Mouse (Mus musculus) liver, postnatal 0 days (tissue): ENCODE results near the gene Atp8b5. TPM values are rescaled to one million over a fixed set of nuclear protein-coding genes. Genes with fewer than 3 reads are reported as not detected.

Source experiments
- ATAC-seq: fragments of 200-750 bp; cut with Nextera tagmentation; 2 replicates; pipeline ENCODE4 v1.8.0; 2017; ENCODE audit warnings: mild to moderate bottlenecking, moderate library complexity
- DNase-seq: peaks from one replicate; pipeline ENCODE4 v3.0.0-alpha.2; 2016
- H3K27ac ChIP-seq: fragments of 300-500 bp; sonication (generic); 2 replicates; pipeline ENCODE4 v1.5.1; 2014; ENCODE audit warnings: antibody characterized with exemption, moderate library complexity, mild to moderate bottlenecking, low read depth
- H3K27me3 ChIP-seq: fragments of 300-500 bp; sonication (generic); 2 replicates; pipeline ENCODE4 v1.6.1; 2014; ENCODE audit warnings: low read length, control low read depth, mixed read lengths; ENCODE audit not compliant: insufficient read depth
- H3K36me3 ChIP-seq: fragments of 300-500 bp; sonication (generic); replicated peaks from 2 replicates; pipeline ENCODE4 v1.6.1; 2014; ENCODE audit warnings: mild to moderate bottlenecking, control low read depth, low read length, moderate library complexity, mixed read lengths; ENCODE audit not compliant: insufficient read depth
- H3K4me1 ChIP-seq: fragments of 300-500 bp; sonication (generic); 2 replicates; pipeline ENCODE4 v1.6.1; 2014; ENCODE audit warnings: antibody characterized with exemption, mild to moderate bottlenecking, control low read depth; ENCODE audit not compliant: insufficient read depth
- H3K4me2 ChIP-seq: fragments of 300-500 bp; sonication (generic); 2 replicates; pipeline ENCODE4 v1.6.1; 2014; ENCODE audit warnings: low read depth, mild to moderate bottlenecking, low read length, moderate library complexity, mixed read lengths
- H3K4me3 ChIP-seq: fragments of 300-500 bp; sonication (generic); 2 replicates; pipeline ENCODE4 v1.5.1; 2014; ENCODE audit warnings: low read depth, low read length
- H3K9ac ChIP-seq: fragments of 300-500 bp; sonication (generic); replicated peaks from 2 replicates; pipeline ENCODE4 v1.6.1; 2014; ENCODE audit warnings: mild to moderate bottlenecking, moderate library complexity
- H3K9me3 ChIP-seq: fragments of 300-500 bp; sonication (generic); 2 replicates; pipeline ENCODE4 v1.6.1; 2016; ENCODE audit warnings: mild to moderate bottlenecking, control low read depth, low read length, mixed read lengths
- CTCF ChIP-seq: sonication (generic); IDR thresholded peaks from 2 replicates; pipeline ENCODE4 v1.5.1; 2016; ENCODE audit warnings: antibody characterized with exemption, low read depth
- EP300 ChIP-seq: IDR thresholded peaks from 2 replicates; pipeline ENCODE4 v1.6.1; 2016; ENCODE audit warnings: antibody characterized with exemption, low read depth, mild to moderate bottlenecking
- WGBS: fragments of 180-500 bp; shearing (Covaris S2); extraction: QIAGEN DNeasy Blood & Tissue Kit; methylation state at CpG from one replicate; pipeline ENCODE4 v1.1.7; 2014; ENCODE audit not compliant: insufficient replicate concordance; 5-methylcytosine and 5-hydroxymethylcytosine counted together
- polyA plus RNA-seq: library from polyadenylated mRNA; unstranded; fragments of >200 nt; fragmentation: Nextera tagmentation; extraction: Ambion mirVana; gene quantifications from 2 replicates; pipeline ENCODE4 v1.2.1, GENCODE M21; 2015

Atp8b5 gene
- polyA plus RNA-seq, 1 experiment from 2014 or later, result 0.13 TPM

- no peaks in the 10 kb centered on the region for H3K36me3 ChIP-seq
- peak overlapping the region; percentile 39 for H3K27ac ChIP-seq
- DNase-seq, result peak; percentile 34
- H3K4me2 ChIP-seq, result 0 out of 2 replicates have a peak overlapping the region, but pooled peaks have one; percentile 9
- no peaks in the 10 kb centered on the region for H3K9me3 ChIP-seq
- no peaks in the 10 kb centered on the region for H3K27me3 ChIP-seq
- ATAC-seq, result no peak
- WGBS, result 53% methylated on average over 17 of the region's 17 CpGs
- H3K9ac ChIP-seq, result no peak overlapping the region
- peaks cover 27% of the 10 kb centered on the region for H3K4me1 ChIP-seq
- no peak for TF ChIP-seq CTCF
- no peak for TF ChIP-seq EP300
- no peak overlapping the region for H3K4me3 ChIP-seq
Measured at GRCm38 (mm10) chr4:43398829-43399331, 131.9 kb downstream of the Atp8b5 start.

- DNase-seq, result no peak
- H3K27me3 ChIP-seq, result no peaks in the 10 kb centered on the region
- H3K36me3 ChIP-seq, result no peaks in the 10 kb centered on the region
- no peak overlapping the region for H3K9ac ChIP-seq
- H3K9me3 ChIP-seq, result no peaks in the 10 kb centered on the region
- peak overlapping the region; percentile 9; the same call in 1 of the 2 replicates for H3K4me2 ChIP-seq
- no peak for TF ChIP-seq CTCF
- no peak for TF ChIP-seq EP300
- WGBS, result 77% methylated on average over 31 of the region's 31 CpGs
- no peak for ATAC-seq
- H3K4me3 ChIP-seq, result no peak overlapping the region
- H3K27ac ChIP-seq, result peak overlapping the region; percentile 39; the same call in 1 of the 2 replicates
- peaks cover 22% of the 10 kb centered on the region for H3K4me1 ChIP-seq
Measured at GRCm38 (mm10) chr4:43399391-43400131, 132.6 kb downstream of the Atp8b5 start.

- H3K9me3 ChIP-seq, result no peaks in the 10 kb centered on the region
- H3K4me2 ChIP-seq, result no peak overlapping the region
- H3K27me3 ChIP-seq, result no peaks in the 10 kb centered on the region
- no peak overlapping the region for H3K4me3 ChIP-seq
- DNase-seq (no peak), ATAC-seq (no peak)
- peaks cover 13% of the 10 kb centered on the region for H3K4me1 ChIP-seq
- no peak for TF ChIP-seq EP300
- no peak for TF ChIP-seq CTCF
- no peak overlapping the region for H3K27ac ChIP-seq
- no peaks in the 10 kb centered on the region for H3K36me3 ChIP-seq
- 51% methylated on average over 10 of the region's 10 CpGs for WGBS
- no peak overlapping the region for H3K9ac ChIP-seq
Measured at GRCm38 (mm10) chr4:43400976-43401375, 134.0 kb downstream of the Atp8b5 start.

- H3K4me2 ChIP-seq, result no peak overlapping the region
- H3K9ac ChIP-seq, result no peak overlapping the region
- peaks cover 13% of the 10 kb centered on the region for H3K4me1 ChIP-seq
- H3K27ac ChIP-seq, result no peak overlapping the region
- WGBS, result 78% methylated on average over 10 of the region's 10 CpGs
- H3K4me3 ChIP-seq, result no peak overlapping the region
- H3K36me3 ChIP-seq, result no peaks in the 10 kb centered on the region
- ATAC-seq (no peak), DNase-seq (no peak)
- no peaks in the 10 kb centered on the region for H3K9me3 ChIP-seq
- H3K27me3 ChIP-seq, result no peaks in the 10 kb centered on the region
- TF ChIP-seq EP300 (no peak), CTCF (no peak)
Measured at GRCm38 (mm10) chr4:43401486-43401885, 134.5 kb downstream of the Atp8b5 start.

- peaks cover 13% of the 10 kb centered on the region for H3K4me1 ChIP-seq
- no peaks in the 10 kb centered on the region for H3K9me3 ChIP-seq
- DNase-seq (no peak), ATAC-seq (no peak)
- 54% methylated on average over 9 of the region's 9 CpGs for whole genome bisulfite sequencing
- H3K27ac ChIP-seq, result no peak overlapping the region
- H3K4me3 ChIP-seq, result no peak overlapping the region
- no peak overlapping the region for H3K9ac ChIP-seq
- no peaks in the 10 kb centered on the region for H3K36me3 ChIP-seq
- no peak overlapping the region for H3K4me2 ChIP-seq
- TF ChIP-seq EP300 (no peak), CTCF (no peak)
- no peaks in the 10 kb centered on the region for H3K27me3 ChIP-seq
Measured at GRCm38 (mm10) chr4:43402212-43402611, 135.3 kb downstream of the Atp8b5 start.

- Histone ChIP-seq H3K36me3 (no peaks in the 10 kb centered on the region), H3K4me2 (no peak overlapping the region), H3K27ac (no peak overlapping the region), H3K4me3 (no peak overlapping the region), H3K27me3 (no peaks in the 10 kb centered on the region), H3K9me3 (no peaks in the 10 kb centered on the region), H3K9ac (no peak overlapping the region), H3K4me1 (peaks cover 10% of the 10 kb centered on the region)
- no peak for TF ChIP-seq EP300
- no peak for TF ChIP-seq CTCF
- ATAC-seq, result no peak
- 79% methylated on average over 10 of the region's 10 CpGs for WGBS
- DNase-seq, result no peak
Measured at GRCm38 (mm10) chr4:43404697-43405096, 137.7 kb downstream of the Atp8b5 start.
